Mouse (Mus musculus): Measurements from ENCODE around the gene Tmem121b. TPM values are rescaled to one million over a fixed set of nuclear protein-coding genes. Genes with fewer than 3 reads are reported as not detected.

Gene Tmem121b
- total and polyA plus RNA-seq, 3 experiments = 0.18 TPM; not detected in 2

GRCm38 (mm10) chr6:120539132-120539759 is 45.6 kb upstream of the Tmem121b start (continued):
- TF ChIP-seq RCOR1 (IDR thresholded peaks at IDR 0.05; ENCODE audit: low read depth, low read length) (no peak), MAX (IDR thresholded peaks at IDR 0.05; ENCODE audit: low read length) (no peak), KAT2A (conservative IDR thresholded peaks at IDR 0.05; ENCODE audit: low read depth, low read length) (no peak), ZMIZ1 (IDR thresholded peaks at IDR 0.05; ENCODE audit: low read depth, low read length) (no peak), E2F4 (IDR thresholded peaks at IDR 0.05; ENCODE audit: borderline replicate concordance, low read depth, low read length) (no peak), GATA1 (IDR thresholded peaks at IDR 0.05; ENCODE audit: low read depth, low read length) (no peak), ZKSCAN1 (IDR thresholded peaks at IDR 0.05; ENCODE audit: low read depth, low read length) (no peak), TBP (IDR thresholded peaks at IDR 0.05; ENCODE audit: low read depth, low read length) (no peak), MAZ (IDR thresholded peaks at IDR 0.05; ENCODE audit: low read depth, low read length) (no peak), NELFE (IDR thresholded peaks at IDR 0.05; ENCODE audit: low read depth, low read length) (no peak), CTCF (IDR thresholded peaks at IDR 0.05 in 2 of 3, conservative IDR thresholded peaks at IDR 0.05 in 1 of 3; ENCODE audit: control insufficient read depth in 1 of 3, insufficient read depth in 1 of 3, low read depth in 2 of 3, low read length in 3 of 3, poor library complexity in 1 of 3, severe bottlenecking in 1 of 3) (peak; percentile 94 to 99 (median 97)), MEF2A (IDR thresholded peaks at IDR 0.05; ENCODE audit: extremely low read depth, insufficient replicate concordance, low read depth, low read length, poor library complexity, severe bottlenecking) (no peak), MYB (IDR thresholded peaks at IDR 0.05; ENCODE audit: low read depth, low read length) (no peak)

GRCm38 (mm10) chr6:120536337-120536736 is 42.7 kb upstream of the Tmem121b start:
- Histone ChIP-seq H3K79me2 (ENCODE audit: control insufficient read depth, insufficient read depth, low read length, poor library complexity) (no peaks in the 10 kb centered on the region), H3K27me3 (ENCODE audit: control insufficient read depth in 1 of 2, insufficient read depth in 2 of 2, low read length in 2 of 2) (no peaks in the 10 kb centered on the region; a peak in 1 of 4 replicates), H3K4me3 (ENCODE audit: control insufficient read depth in 1 of 2, insufficient read depth in 1 of 2, low read depth in 2 of 2, low read length in 2 of 2) (no peak overlapping the region), H3K4me1 (ENCODE audit: control insufficient read depth in 1 of 2, insufficient read depth in 2 of 2, low read length in 2 of 2) (peaks cover 0 to 9% of the 10 kb centered on the region in 2 experiments; a peak in 1 of 4 replicates), H3K9ac (ENCODE audit: control insufficient read depth, low read depth, low read length, poor library complexity, severe bottlenecking) (no peak overlapping the region), H3K36me3 (ENCODE audit: control insufficient read depth in 1 of 2, insufficient read depth in 2 of 2, low read length in 2 of 2) (peaks cover 0 to 4% of the 10 kb centered on the region in 2 experiments; a peak in 1 of 4 replicates), H3K9me3 (replicated peaks; ENCODE audit: insufficient read depth, low read length) (no peaks in the 10 kb centered on the region), H3K27ac (ENCODE audit: control insufficient read depth, low read depth, low read length) (no peak overlapping the region)
- TF ChIP-seq GABPA (IDR thresholded peaks at IDR 0.05; ENCODE audit: low read depth, low read length) (no peak), MAZ (IDR thresholded peaks at IDR 0.05; ENCODE audit: low read depth, low read length) (no peak), MYB (IDR thresholded peaks at IDR 0.05; ENCODE audit: low read depth, low read length) (no peak), UBTF (IDR thresholded peaks at IDR 0.05; ENCODE audit: borderline replicate concordance, insufficient read depth, low read depth, low read length) (no peak), TCF12 (IDR thresholded peaks at IDR 0.05; ENCODE audit: low read depth, low read length) (no peak), NELFE (IDR thresholded peaks at IDR 0.05; ENCODE audit: low read depth, low read length) (no peak), RCOR1 (IDR thresholded peaks at IDR 0.05; ENCODE audit: low read depth, low read length) (no peak), TBP (IDR thresholded peaks at IDR 0.05; ENCODE audit: low read depth, low read length) (no peak), MAFK (IDR thresholded peaks at IDR 0.05; ENCODE audit: borderline replicate concordance, low read depth, low read length) (no peak), RAD21 (IDR thresholded peaks at IDR 0.05; ENCODE audit: low read depth, low read length) (peak; percentile 19), NRF1 (IDR thresholded peaks at IDR 0.05; ENCODE audit: insufficient read depth, low read depth, low read length, poor library complexity, severe bottlenecking) (no peak), EP300 (IDR thresholded peaks at IDR 0.05; ENCODE audit: low read depth in 1 of 2, low read length in 2 of 2) (no peak), SMC3 (IDR thresholded peaks at IDR 0.05; ENCODE audit: low read depth, low read length) (peak; percentile 34), MYC (IDR thresholded peaks at IDR 0.05; ENCODE audit: low read depth, low read length) (peak; percentile 67; the same call in 1 of the 2 replicates), KAT2A (conservative IDR thresholded peaks at IDR 0.05; ENCODE audit: low read depth, low read length) (no peak), CTCF (IDR thresholded peaks at IDR 0.05 in 2 of 3, conservative IDR thresholded peaks at IDR 0.05 in 1 of 3; ENCODE audit: control insufficient read depth in 1 of 3, insufficient read depth in 1 of 3, low read depth in 2 of 3, low read length in 3 of 3, poor library complexity in 1 of 3, severe bottlenecking in 1 of 3) (peak; percentile 32 to 64 (median 47); a peak in 5 of 6 replicates), MXI1 (IDR thresholded peaks at IDR 0.05; ENCODE audit: low read depth, low read length) (no peak), SIN3A (IDR thresholded peaks at IDR 0.05; ENCODE audit: low read length) (no peak)
- peak; percentile 47 for DNase-seq (ENCODE audit: low read depth, low spot score)
